Mouse (Mus musculus) embryonic facial prominence, embryonic 13.5 days (tissue): ENCODE data around the gene Farp2. TPM values are rescaled to one million over a fixed set of nuclear protein-coding genes. Genes with fewer than 3 reads are reported as not detected.

ENCODE experiments used
- ATAC-seq: fragments of 200-750 bp; cut with Nextera tagmentation; 2 replicates; pipeline ENCODE4 v1.8.0; 2017; ENCODE audit warnings: low read depth; ENCODE audit not compliant: insufficient number of reproducible peaks, insufficient read depth, low FRiP score, low TSS enrichment
- H3K27ac ChIP-seq: fragments of 300-500 bp; sonication (generic); 2 replicates; pipeline ENCODE4 v1.5.1; 2015; ENCODE audit warnings: moderate library complexity, mild to moderate bottlenecking, inconsistent platforms
- H3K27me3 ChIP-seq: fragments of 300-500 bp; sonication (generic); 2 replicates; pipeline ENCODE4 v1.6.1; 2015; ENCODE audit warnings: mild to moderate bottlenecking, inconsistent platforms
- H3K36me3 ChIP-seq: fragments of 300-500 bp; sonication (generic); 2 replicates; pipeline ENCODE4 v1.6.1; 2015; ENCODE audit warnings: mild to moderate bottlenecking, inconsistent platforms
- H3K4me1 ChIP-seq: fragments of 300-500 bp; sonication (generic); 2 replicates; pipeline ENCODE4 v1.6.1; 2015; ENCODE audit warnings: inconsistent platforms
- H3K4me2 ChIP-seq: fragments of 300-500 bp; sonication (generic); 2 replicates; pipeline ENCODE4 v1.6.1; 2015; ENCODE audit warnings: moderate library complexity, mild to moderate bottlenecking, inconsistent platforms
- H3K4me3 ChIP-seq: fragments of 300-500 bp; sonication (generic); 2 replicates; pipeline ENCODE4 v1.5.1; 2015; ENCODE audit warnings: mild to moderate bottlenecking, inconsistent platforms
- H3K9ac ChIP-seq: fragments of 300-500 bp; sonication (generic); 2 replicates; pipeline ENCODE4 v1.6.1; 2015; ENCODE audit warnings: mild to moderate bottlenecking, inconsistent platforms
- H3K9me3 ChIP-seq: fragments of 300-500 bp; sonication (generic); 2 replicates; pipeline ENCODE4 v1.6.1; 2016; ENCODE audit warnings: inconsistent platforms
- polyA plus RNA-seq: library from polyadenylated mRNA; unstranded; fragments of >200 nt; fragmentation: Nextera tagmentation; extraction: Ambion mirVana; gene quantifications from 2 replicates; pipeline ENCODE4 v1.2.1, GENCODE M21; 2015

Farp2 gene
- polyA plus RNA-seq, 1 experiment from 2014 or later: 10.5 TPM

DNA sequence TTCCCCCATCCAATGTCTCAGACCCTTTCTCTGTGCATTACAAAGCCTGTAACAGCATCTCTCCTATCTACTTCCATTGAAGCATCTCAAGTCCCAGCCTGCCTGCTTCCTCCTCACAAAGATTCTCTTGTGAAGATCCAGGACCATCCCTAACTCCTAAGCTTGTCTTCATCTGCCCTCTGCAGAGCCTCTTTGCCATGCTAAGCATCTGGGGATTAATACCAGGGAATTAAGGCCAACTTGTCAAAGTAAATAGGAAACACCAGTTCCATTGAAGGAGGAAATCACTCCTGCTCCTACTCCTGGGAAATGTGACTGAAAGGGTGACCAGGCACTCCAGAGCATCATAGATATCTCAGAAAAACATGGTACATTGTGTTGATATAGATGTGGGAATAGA lies 158.1 kb downstream of the Farp2 start:
- Histone ChIP-seq H3K4me2 (no peak overlapping the region), H3K4me1 (peaks cover 13% of the 10 kb centered on the region), H3K9ac (no peak overlapping the region), H3K4me3 (no peak overlapping the region), H3K27ac (no peak overlapping the region), H3K36me3 (no peaks in the 10 kb centered on the region), H3K27me3 (no peaks in the 10 kb centered on the region), H3K9me3 (no peaks in the 10 kb centered on the region)
- ATAC-seq: no peak

Other genes starting within 250 kb of the Farp2 start
- gene Mterf4, start 206.2 kb upstream of the Farp2 start, polyA plus RNA-seq: 32.0 and 36.3 TPM in 2 replicates
- gene Ppp1r7, start 169.2 kb upstream of the Farp2 start, polyA plus RNA-seq: 57.9 and 64.2 TPM in 2 replicates
- 17.7 and 17.9 TPM in 2 replicates for gene Pask, start 168.6 kb upstream of the Farp2 start, polyA plus RNA-seq
- 0.49 and 0.62 TPM in 2 replicates for gene Ano7, start 138.1 kb upstream of the Farp2 start, polyA plus RNA-seq
- 179 and 184 TPM in 2 replicates for gene Hdlbp, start 33.3 kb upstream of the Farp2 start, polyA plus RNA-seq
- gene Stk25, start 146.6 kb downstream of the Farp2 start, polyA plus RNA-seq: 171 and 196 TPM in 2 replicates
- 43.3 and 48.2 TPM in 2 replicates for gene Bok, start 173.6 kb downstream of the Farp2 start, polyA plus RNA-seq
- 90.4 and 92.3 TPM in 2 replicates for gene Atg4b, start 239.4 kb downstream of the Farp2 start, polyA plus RNA-seq
- gene Thap4, start 242.8 kb downstream of the Farp2 start, polyA plus RNA-seq: 58.4 and 58.9 TPM in 2 replicates